Mouse (Mus musculus) kidney, adult 9 months (tissue): Measurements from ENCODE around the gene Gm28372.

Experiments used
- DNase-seq: peaks from one replicate; pipeline ENCODE4 v3.0.0; 2022

Gm28372 gene

GRCm38 (mm10) chr2:130412775-130413174 lies 7.7 kb downstream of the Gm28372 start:
- no peak for DNase-seq

GRCm38 (mm10) chr2:130414094-130414856 lies 9.2 kb downstream of the Gm28372 start:
- DNase-seq, result no peak

- no peak for DNase-seq
Measured at GRCm38 (mm10) chr2:130421781-130422620, 17.0 kb downstream of the Gm28372 start.

- DNase-seq, result peak; percentile 77
Measured at GRCm38 (mm10) chr2:130423397-130424125, 18.5 kb downstream of the Gm28372 start.

GRCm38 (mm10) chr2:130424126-130424853 lies 19.3 kb downstream of the Gm28372 start, which contains the start of the genes Vps16 and Pced1a:
TSS of gene Vps16 (plus strand) at chr2:130424339.
TSS of gene Pced1a (minus strand) at chr2:130424701.
- peak; percentile 92 for DNase-seq

GRCm38 (mm10) chr2:130425112-130425511 lies 20.1 kb downstream of the Gm28372 start:
- peak; percentile 28 for DNase-seq

GRCm38 (mm10) chr2:130429851-130430250 lies 24.8 kb downstream of the Gm28372 start:
- no peak for DNase-seq

GRCm38 (mm10) chr2:130430484-130430883 lies 25.4 kb downstream of the Gm28372 start:
- no peak for DNase-seq

- DNase-seq, result no peak
Measured at GRCm38 (mm10) chr2:130432157-130432556, 27.1 kb downstream of the Gm28372 start.

GRCm38 (mm10) chr2:130433152-130433551 lies 28.1 kb downstream of the Gm28372 start:
- DNase-seq, result peak; percentile 63

- no peak for DNase-seq
Measured at GRCm38 (mm10) chr2:130436769-130437168, 31.7 kb downstream of the Gm28372 start.

GRCm38 (mm10) chr2:130438861-130439260 lies 33.8 kb downstream of the Gm28372 start:
- DNase-seq, result no peak

GRCm38 (mm10) chr2:130439840-130440480 lies 34.9 kb downstream of the Gm28372 start:
- no peak for DNase-seq

- DNase-seq, result no peak
Measured at GRCm38 (mm10) chr2:130442162-130442561, 37.1 kb downstream of the Gm28372 start.

- no peak for DNase-seq
Measured at GRCm38 (mm10) chr2:130448449-130448848, 43.4 kb downstream of the Gm28372 start.

GRCm38 (mm10) chr2:130449021-130449793 lies 44.2 kb downstream of the Gm28372 start:
- DNase-seq, result peak; percentile 59

- peak; percentile 89 for DNase-seq
Measured at GRCm38 (mm10) chr2:130449794-130450433, 44.9 kb downstream of the Gm28372 start, which contains the start of gene Ptpra. TSS of gene Ptpra (plus strand) at chr2:130450278.

- peak; percentile 67 for DNase-seq
Measured at GRCm38 (mm10) chr2:130450434-130450796, 45.4 kb downstream of the Gm28372 start.

GRCm38 (mm10) chr2:130451086-130451726 lies 46.2 kb downstream of the Gm28372 start:
- no peak for DNase-seq

- DNase-seq, result no peak
Measured at GRCm38 (mm10) chr2:130451727-130452090, 46.7 kb downstream of the Gm28372 start.
